Mouse (Mus musculus) neural tube, embryonic 12.5 days (tissue): ENCODE measurements around the gene Nanos3. TPM values are rescaled to one million over a fixed set of nuclear protein-coding genes. Genes with fewer than 3 reads are reported as not detected.
A peak's percentile ranks its signal among the peaks of the same experiment; 100 is the strongest.

Experiments
- ATAC-seq: fragments of 200-750 bp; cut with Nextera tagmentation; 2 replicates; pipeline ENCODE4 v1.8.0; 2017; ENCODE audit warnings: low read depth, mild to moderate bottlenecking, moderate TSS enrichment, moderate library complexity; ENCODE audit not compliant: low FRiP score
- H3K27ac ChIP-seq: fragments of 300-500 bp; sonication (generic); 2 replicates; pipeline ENCODE4 v1.5.1; 2016
- H3K27me3 ChIP-seq: fragments of 300-500 bp; sonication (generic); replicated peaks from 2 replicates; pipeline ENCODE4 v1.6.1; 2016; ENCODE audit warnings: mild to moderate bottlenecking
- H3K36me3 ChIP-seq: fragments of 300-500 bp; sonication (generic); 2 replicates; pipeline ENCODE4 v1.6.1; 2016; ENCODE audit warnings: mild to moderate bottlenecking
- H3K4me1 ChIP-seq: fragments of 300-500 bp; sonication (generic); 2 replicates; pipeline ENCODE4 v1.6.1; 2016
- H3K4me2 ChIP-seq: fragments of 300-500 bp; sonication (generic); replicated peaks from 2 replicates; pipeline ENCODE4 v1.6.1; 2016; ENCODE audit warnings: mild to moderate bottlenecking
- H3K4me3 ChIP-seq: fragments of 300-500 bp; sonication (generic); 2 replicates; pipeline ENCODE4 v1.5.1; 2016
- H3K9ac ChIP-seq: fragments of 300-500 bp; sonication (generic); 2 replicates; pipeline ENCODE4 v1.6.1; 2016; ENCODE audit warnings: mild to moderate bottlenecking
- H3K9me3 ChIP-seq: fragments of 300-500 bp; sonication (generic); 2 replicates; pipeline ENCODE4 v1.6.1; 2016; ENCODE audit warnings: mild to moderate bottlenecking
- WGBS: fragments of 180-500 bp; shearing (Covaris S2); methylation state at CpG from one replicate; pipeline ENCODE4 v1.1.7; 2016; 5-methylcytosine and 5-hydroxymethylcytosine counted together
- polyA plus RNA-seq: library from polyadenylated mRNA; unstranded; fragments of >200 nt; fragmentation: Nextera tagmentation; extraction: Ambion mirVana; gene quantifications from 2 replicates; pipeline ENCODE4 v1.2.1, GENCODE M21; 2016

Nanos3 gene
- polyA plus RNA-seq, 1 experiment from 2014 or later: 5.3 TPM

DNA sequence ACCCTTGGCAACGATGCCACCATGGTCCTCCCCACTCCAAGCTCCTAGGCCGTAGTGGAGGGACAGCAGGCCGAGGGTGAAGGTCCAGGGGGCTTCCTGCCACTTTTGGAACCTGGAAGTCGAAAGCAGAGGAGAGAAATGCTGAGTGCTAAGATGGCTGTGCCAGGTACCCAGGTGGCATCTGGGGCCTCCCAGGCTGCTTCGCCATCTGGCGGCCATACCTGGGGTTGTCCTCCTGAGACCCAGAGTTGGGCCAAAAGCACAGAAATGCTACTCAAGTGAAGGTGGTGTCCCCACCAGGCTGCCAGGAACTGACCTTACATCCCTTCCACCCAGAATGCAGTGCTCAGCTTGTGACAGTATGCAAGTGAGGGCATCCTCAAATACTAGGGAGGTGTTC, 11.2 kb downstream of the Nanos3 start:
- peaks cover 67% of the 10 kb centered on the region for H3K36me3 ChIP-seq
- no peak for ATAC-seq
- H3K9me3 ChIP-seq: no peaks in the 10 kb centered on the region
- no peak overlapping the region for H3K27ac ChIP-seq
- 84% methylated on average over 6 of the region's 6 CpGs for WGBS
- H3K27me3 ChIP-seq: no peaks in the 10 kb centered on the region
- H3K4me3 ChIP-seq: no peak overlapping the region
- no peak overlapping the region for H3K4me2 ChIP-seq
- no peak overlapping the region for H3K9ac ChIP-seq
- peaks cover 10% of the 10 kb centered on the region for H3K4me1 ChIP-seq

DNA sequence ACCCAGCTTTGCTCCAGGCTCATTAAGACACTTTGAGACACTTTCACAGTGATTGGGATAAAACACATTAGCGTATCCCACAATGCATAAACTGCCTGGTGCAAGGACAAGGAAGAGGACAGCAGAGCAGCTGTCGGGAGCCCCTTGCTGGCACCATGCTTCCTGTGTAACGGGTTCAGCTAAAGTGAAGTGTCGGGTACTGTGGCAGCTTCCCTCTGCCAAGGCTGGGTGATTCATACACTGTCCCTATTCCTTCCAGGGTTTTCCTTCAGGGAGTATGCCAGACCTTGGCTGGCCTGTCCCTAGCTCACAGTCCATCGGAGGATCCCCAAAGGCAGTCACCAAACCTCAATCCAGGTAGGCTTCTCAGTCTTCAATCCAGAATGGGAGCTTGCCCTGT, 14.9 kb downstream of the Nanos3 start:
- Histone ChIP-seq H3K27me3 (no peaks in the 10 kb centered on the region), H3K9me3 (no peaks in the 10 kb centered on the region), H3K4me1 (no peaks in the 10 kb centered on the region), H3K27ac (no peak overlapping the region), H3K36me3 (peaks cover 40% of the 10 kb centered on the region), H3K4me2 (no peak overlapping the region), H3K4me3 (no peak overlapping the region), H3K9ac (no peak overlapping the region)
- WGBS: 95% methylated on average over 5 of the region's 5 CpGs
- no peak for ATAC-seq

GRCm38 (mm10) chr8:84167696-84168095, 17.3 kb downstream of the Nanos3 start:
- 93% methylated on average over 2 of the region's 2 CpGs for WGBS
- no peaks in the 10 kb centered on the region for H3K9me3 ChIP-seq
- no peaks in the 10 kb centered on the region for H3K4me1 ChIP-seq
- no peak overlapping the region for H3K4me3 ChIP-seq
- H3K9ac ChIP-seq: no peak overlapping the region
- H3K27me3 ChIP-seq: no peaks in the 10 kb centered on the region
- H3K27ac ChIP-seq: no peak overlapping the region
- peaks cover 22% of the 10 kb centered on the region for H3K36me3 ChIP-seq
- H3K4me2 ChIP-seq: no peak overlapping the region
- ATAC-seq: no peak

GRCm38 (mm10) chr8:84157620-84158019, 27.4 kb downstream of the Nanos3 start:
- ATAC-seq: no peak
- WGBS: 95% methylated on average over 4 of the region's 4 CpGs
- no peaks in the 10 kb centered on the region for H3K27me3 ChIP-seq
- H3K4me1 ChIP-seq: no peaks in the 10 kb centered on the region
- no peak overlapping the region for H3K27ac ChIP-seq
- no peak overlapping the region for H3K4me2 ChIP-seq
- H3K9me3 ChIP-seq: no peaks in the 10 kb centered on the region
- H3K4me3 ChIP-seq: no peak overlapping the region
- no peak overlapping the region for H3K9ac ChIP-seq
- peaks cover 17% of the 10 kb centered on the region for H3K36me3 ChIP-seq

DNA sequence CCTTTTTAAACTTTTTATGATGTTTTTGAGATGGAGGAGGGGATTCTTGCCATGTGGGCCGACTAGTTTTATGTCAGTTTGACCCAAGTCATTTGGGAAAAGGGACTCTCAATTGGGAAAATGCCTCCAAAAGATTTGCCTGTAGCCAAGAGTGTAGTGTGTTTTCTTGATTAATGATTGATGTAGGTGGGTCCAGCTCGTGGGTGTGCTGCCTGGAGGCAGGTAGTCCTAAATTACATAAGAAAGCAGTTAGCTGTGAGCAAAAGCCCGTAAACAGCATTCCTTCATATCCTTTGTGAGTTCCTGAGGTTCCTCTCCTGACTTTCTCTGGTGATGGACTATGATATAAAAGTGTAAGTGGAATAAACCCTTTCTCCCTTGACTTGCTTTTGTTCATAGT, 35.8 kb downstream of the Nanos3 start:
- H3K4me1 ChIP-seq: peaks cover 13% of the 10 kb centered on the region
- no peaks in the 10 kb centered on the region for H3K9me3 ChIP-seq
- H3K9ac ChIP-seq: no peak overlapping the region
- H3K36me3 ChIP-seq: peaks cover 7% of the 10 kb centered on the region
- no peak overlapping the region for H3K4me2 ChIP-seq
- H3K27ac ChIP-seq: no peak overlapping the region
- no peak overlapping the region for H3K4me3 ChIP-seq
- no peaks in the 10 kb centered on the region for H3K27me3 ChIP-seq
- no peak for ATAC-seq
- 73% methylated on average over 3 of the region's 3 CpGs for WGBS

DNA sequence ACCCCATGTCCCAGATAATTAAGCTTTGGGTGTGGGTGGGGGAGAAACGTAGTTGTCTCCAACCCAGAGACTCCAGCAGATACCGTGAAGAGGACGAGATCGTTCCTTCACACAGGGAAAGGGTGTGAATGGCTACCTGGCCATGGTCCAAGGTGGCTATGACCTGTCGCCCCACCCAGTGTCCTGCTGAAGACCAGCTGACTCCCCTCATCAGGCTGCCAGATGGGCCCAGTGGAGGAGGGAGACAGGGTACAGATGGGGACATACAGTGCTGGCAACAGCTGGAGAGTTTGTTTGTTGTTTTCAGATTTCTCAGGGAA, 36.5 kb downstream of the Nanos3 start:
- Histone ChIP-seq H3K27ac (no peak overlapping the region), H3K4me3 (no peak overlapping the region), H3K36me3 (peaks cover 14% of the 10 kb centered on the region), H3K9me3 (no peaks in the 10 kb centered on the region), H3K4me2 (peak overlapping the region; percentile 95), H3K9ac (0 out of 2 replicates have a peak overlapping the region, but pooled peaks have one; percentile 73), H3K4me1 (peaks cover 13% of the 10 kb centered on the region), H3K27me3 (no peaks in the 10 kb centered on the region)
- 0 out of 2 replicates have a peak, but pooled peaks have one; percentile 6 for ATAC-seq
- 90% methylated on average over 5 of the region's 5 CpGs for WGBS

- H3K4me2 ChIP-seq: peak within 1 kb of the TSS; percentile 95
- no peaks in the 10 kb centered on the region for H3K9me3 ChIP-seq
- peak within 1 kb of the TSS; percentile 52 for H3K4me3 ChIP-seq
- peak within 1 kb of the TSS; percentile 73 for H3K9ac ChIP-seq
- H3K4me1 ChIP-seq: peaks cover 13% of the 10 kb centered on the region
- H3K27me3 ChIP-seq: no peaks in the 10 kb centered on the region
- ATAC-seq: peak; percentile 93
- WGBS: 17% methylated on average over 49 of the region's 49 CpGs
- peaks cover 19% of the 10 kb centered on the region for H3K36me3 ChIP-seq
- H3K27ac ChIP-seq: no peak within 1 kb of the TSS
Observed at GRCm38 (mm10) chr8:84147769-84148530, 37.1 kb downstream of the Nanos3 start, which contains the start of the genes Cc2d1a and 4930432K21Rik. Gene Cc2d1a (minus strand): TSS chr8:84147936. Gene 4930432K21Rik (plus strand): TSS chr8:84148025.

DNA sequence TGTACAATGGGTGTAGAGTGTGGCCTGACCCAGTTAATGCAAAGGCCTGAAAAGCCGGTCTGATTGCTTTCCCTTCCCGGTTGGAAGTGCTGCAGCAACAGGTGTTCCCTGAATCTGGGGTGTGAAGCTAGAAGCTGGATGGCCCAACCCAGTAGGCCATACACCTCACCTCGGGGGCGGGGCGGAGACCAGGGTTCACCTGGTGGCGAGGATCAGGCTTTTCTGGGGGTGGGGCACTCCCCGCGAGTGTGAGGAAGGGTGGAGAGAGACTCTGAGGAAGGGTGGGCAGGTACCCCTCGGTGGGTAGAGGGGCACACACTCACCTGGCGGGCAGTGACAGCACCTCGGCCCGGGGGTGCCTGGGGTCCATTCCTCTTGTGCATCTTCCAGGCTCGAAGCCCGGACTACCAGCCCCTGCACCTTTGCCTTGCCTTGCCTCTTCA, 37.7 kb downstream of the Nanos3 start:
- peak; percentile 62 for ATAC-seq
- H3K27me3 ChIP-seq: no peaks in the 10 kb centered on the region
- H3K9me3 ChIP-seq: no peaks in the 10 kb centered on the region
- peaks cover 26% of the 10 kb centered on the region for H3K36me3 ChIP-seq
- H3K4me2 ChIP-seq: peak overlapping the region; percentile 95
- H3K27ac ChIP-seq: no peak overlapping the region
- H3K4me3 ChIP-seq: peak overlapping the region; percentile 52
- peaks cover 13% of the 10 kb centered on the region for H3K4me1 ChIP-seq
- H3K9ac ChIP-seq: peak overlapping the region; percentile 73
- WGBS: 8% methylated on average over 14 of the region's 14 CpGs

DNA sequence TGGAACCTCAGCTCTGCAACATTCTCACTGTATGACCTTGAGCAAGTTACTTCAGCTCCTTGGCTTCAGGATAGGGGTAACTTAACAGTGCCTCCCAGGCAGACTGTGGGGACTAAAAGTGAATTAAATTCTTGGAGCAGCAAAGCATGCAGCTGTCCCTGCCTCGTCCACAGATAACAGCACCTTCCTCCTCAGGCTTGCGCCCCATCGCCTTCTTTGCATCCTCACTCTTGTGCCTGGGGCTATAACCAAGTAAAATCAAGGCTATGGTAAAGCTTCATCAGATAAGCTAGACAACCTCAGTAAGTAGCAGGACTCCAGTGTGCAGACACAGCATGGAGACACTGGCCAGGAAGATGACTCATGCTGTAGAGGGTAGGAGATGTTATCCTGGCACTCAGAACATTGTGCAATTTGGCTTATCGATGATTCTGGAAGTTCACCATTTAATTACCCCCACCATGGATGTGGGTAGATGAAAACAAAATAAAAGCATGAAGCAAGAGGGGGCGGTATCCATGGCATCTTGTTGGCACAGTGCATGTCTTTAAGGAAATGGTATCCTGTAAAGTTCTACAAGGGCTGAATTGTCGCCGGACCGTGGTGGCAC, 40.3 kb downstream of the Nanos3 start:
- no peak overlapping the region for H3K4me2 ChIP-seq
- peaks cover 45% of the 10 kb centered on the region for H3K36me3 ChIP-seq
- no peaks in the 10 kb centered on the region for H3K9me3 ChIP-seq
- H3K27ac ChIP-seq: no peak overlapping the region
- ATAC-seq: no peak
- H3K4me3 ChIP-seq: no peak overlapping the region
- no peaks in the 10 kb centered on the region for H3K27me3 ChIP-seq
- H3K4me1 ChIP-seq: peaks cover 13% of the 10 kb centered on the region
- H3K9ac ChIP-seq: no peak overlapping the region
- WGBS: 96% methylated on average over 8 of the region's 8 CpGs

DNA sequence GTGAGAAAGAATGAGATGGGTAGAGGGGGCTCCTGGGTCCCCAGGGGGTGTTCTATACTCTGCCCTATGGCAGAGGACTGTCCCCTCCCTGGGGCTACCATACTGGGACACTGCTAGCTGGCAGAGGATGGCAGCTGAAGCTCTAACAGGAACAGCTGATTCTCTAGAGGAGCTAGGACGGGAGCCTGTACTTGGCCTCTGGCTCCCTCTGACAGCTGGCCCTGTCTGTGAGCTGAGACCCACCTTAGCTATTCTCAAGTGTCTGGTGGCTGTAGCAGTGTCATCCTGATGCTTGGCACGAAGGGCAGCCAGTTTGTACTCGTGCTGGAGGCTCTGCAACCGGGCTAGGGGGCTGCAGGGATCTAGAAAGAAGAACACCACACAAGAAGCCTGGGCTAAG, 44.2 kb downstream of the Nanos3 start:
- no peak for ATAC-seq
- no peaks in the 10 kb centered on the region for H3K27me3 ChIP-seq
- no peak overlapping the region for H3K27ac ChIP-seq
- no peaks in the 10 kb centered on the region for H3K9me3 ChIP-seq
- H3K4me2 ChIP-seq: no peak overlapping the region
- no peak overlapping the region for H3K9ac ChIP-seq
- no peaks in the 10 kb centered on the region for H3K4me1 ChIP-seq
- peaks cover 84% of the 10 kb centered on the region for H3K36me3 ChIP-seq
- no peak overlapping the region for H3K4me3 ChIP-seq
- WGBS: 89% methylated on average over 4 of the region's 4 CpGs

DNA sequence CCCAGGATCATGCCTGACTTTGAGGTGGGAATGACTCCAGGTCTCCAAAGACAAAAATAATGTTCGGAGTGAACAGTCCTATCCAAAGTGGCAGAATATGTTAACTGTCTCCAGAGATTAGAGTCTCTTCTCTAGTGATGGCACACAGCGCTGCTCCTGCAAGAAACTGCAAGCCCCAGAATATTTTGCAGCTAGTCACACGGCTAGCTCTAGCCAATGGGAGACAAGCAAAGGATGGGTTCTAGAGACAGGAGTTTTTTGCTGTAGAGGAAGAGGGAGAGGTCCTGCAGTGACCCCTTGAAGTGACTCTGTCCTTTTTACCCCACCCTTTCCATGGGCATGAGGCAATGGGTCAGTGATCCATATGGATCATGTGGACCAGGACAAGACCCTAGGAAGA, 47.2 kb downstream of the Nanos3 start:
- no peak overlapping the region for H3K9ac ChIP-seq
- no peak overlapping the region for H3K4me2 ChIP-seq
- no peaks in the 10 kb centered on the region for H3K4me1 ChIP-seq
- no peaks in the 10 kb centered on the region for H3K27me3 ChIP-seq
- no peak for ATAC-seq
- no peak overlapping the region for H3K27ac ChIP-seq
- peaks cover 97% of the 10 kb centered on the region for H3K36me3 ChIP-seq
- no peak overlapping the region for H3K4me3 ChIP-seq
- 93% methylated on average over 3 of the region's 3 CpGs for WGBS
- H3K9me3 ChIP-seq: no peaks in the 10 kb centered on the region

DNA sequence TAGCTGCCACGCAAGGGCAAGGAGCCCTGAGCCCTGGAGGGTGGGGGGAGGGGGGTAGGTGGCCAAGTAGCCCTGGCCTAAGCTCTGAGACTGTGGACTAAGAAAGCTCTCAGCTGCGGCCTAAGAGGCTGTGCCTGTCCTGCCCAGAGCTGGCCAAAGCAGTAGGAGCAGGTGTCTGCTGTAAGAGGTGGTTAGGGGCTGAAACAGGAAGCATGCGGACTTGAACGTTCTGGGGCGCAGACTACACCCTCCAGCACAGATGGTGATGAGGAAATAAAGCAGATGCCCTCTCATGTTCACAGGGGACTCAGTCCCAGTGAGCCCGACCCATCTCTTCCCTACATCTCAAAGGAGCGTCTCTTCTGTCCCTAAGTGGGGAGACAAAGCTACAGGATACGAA, 52.8 kb downstream of the Nanos3 start:
- ATAC-seq: no peak
- H3K27me3 ChIP-seq: 0 out of 2 replicates have a peak, but pooled peaks cover 7% of the 10 kb centered on the region
- no peak overlapping the region for H3K4me3 ChIP-seq
- no peak overlapping the region for H3K27ac ChIP-seq
- H3K4me2 ChIP-seq: no peak overlapping the region
- H3K9me3 ChIP-seq: no peaks in the 10 kb centered on the region
- H3K9ac ChIP-seq: no peak overlapping the region
- H3K36me3 ChIP-seq: peaks cover 55% of the 10 kb centered on the region
- no peaks in the 10 kb centered on the region for H3K4me1 ChIP-seq
- WGBS: 90% methylated on average over 8 of the region's 8 CpGs
